Mouse (Mus musculus) neural tube, embryonic 14.5 days (tissue): ENCODE measurements around the gene Morc4. TPM values are rescaled to one million over a fixed set of nuclear protein-coding genes. Genes with fewer than 3 reads are reported as not detected.

Experiments used
- ATAC-seq: fragments of 200-750 bp; cut with Nextera tagmentation; 2 replicates; pipeline ENCODE4 v1.8.0; 2017; ENCODE audit warnings: low read depth, mild to moderate bottlenecking, moderate TSS enrichment, moderate library complexity
- H3K27ac ChIP-seq: fragments of 300-500 bp; sonication (generic); 2 replicates; pipeline ENCODE4 v1.5.1; 2014; ENCODE audit warnings: low read depth, mild to moderate bottlenecking, control low read depth, low read length, moderate library complexity, mixed read lengths
- H3K27me3 ChIP-seq: fragments of 300-500 bp; sonication (generic); 2 replicates; pipeline ENCODE4 v1.6.1; 2014; ENCODE audit warnings: low read length; ENCODE audit not compliant: control insufficient read depth, insufficient read depth
- H3K36me3 ChIP-seq: fragments of 300-500 bp; sonication (generic); 2 replicates; pipeline ENCODE4 v1.6.1; 2014; ENCODE audit warnings: low read length, mixed read lengths; ENCODE audit not compliant: control insufficient read depth, insufficient read depth
- H3K4me1 ChIP-seq: fragments of 300-500 bp; sonication (generic); 2 replicates; pipeline ENCODE4 v1.6.1; 2014; ENCODE audit warnings: low read length; ENCODE audit not compliant: control insufficient read depth, insufficient read depth
- H3K4me2 ChIP-seq: fragments of 300-500 bp; sonication (generic); 2 replicates; pipeline ENCODE4 v1.6.1; 2014; ENCODE audit warnings: mild to moderate bottlenecking, low read depth, low read length, control low read depth
- H3K4me3 ChIP-seq: fragments of 300-500 bp; sonication (generic); 2 replicates; pipeline ENCODE4 v1.5.1; 2014; ENCODE audit warnings: low read depth, low read length, control low read depth, mixed read lengths
- H3K9ac ChIP-seq: fragments of 300-500 bp; sonication (generic); replicated peaks from 2 replicates; pipeline ENCODE4 v1.6.1; 2014; ENCODE audit warnings: low read depth, mild to moderate bottlenecking, control low read depth, low read length, mixed read lengths
- H3K9me3 ChIP-seq: fragments of 300-500 bp; sonication (generic); 2 replicates; pipeline ENCODE4 v1.6.1; 2016; ENCODE audit warnings: low read length; ENCODE audit not compliant: control insufficient read depth
- WGBS: fragments of 180-500 bp; shearing (Covaris S2); extraction: QIAGEN DNeasy Blood & Tissue Kit; methylation state at CpG from one replicate; pipeline ENCODE4 v1.1.7; 2014; 5-methylcytosine and 5-hydroxymethylcytosine counted together
- polyA plus RNA-seq: library from polyadenylated mRNA; unstranded; fragments of >200 nt; fragmentation: Nextera tagmentation; extraction: Ambion mirVana; gene quantifications from 2 replicates; pipeline ENCODE4 v1.2.1, GENCODE M21; 2014

Morc4 gene
- polyA plus RNA-seq: 4.2 and 7.5 TPM in 2 replicates

- Histone ChIP-seq H3K27ac (no peak within 1 kb of the TSS), H3K4me3 (peak within 1 kb of the TSS; percentile 55), H3K36me3 (no peaks in the 10 kb centered on the region), H3K27me3 (no peaks in the 10 kb centered on the region), H3K9ac (peak within 1 kb of the TSS; percentile 57), H3K4me1 (no peaks in the 10 kb centered on the region), H3K9me3 (no peaks in the 10 kb centered on the region), H3K4me2 (peak within 1 kb of the TSS; percentile 52)
- peak; percentile 95 for ATAC-seq
- WGBS: 14% methylated on average over 38 of the region's 87 CpGs
Measured at GRCm38 (mm10) chrX:139870938-139871791, at the start of gene Morc4. Gene Morc4 (minus strand): TSS chrX:139871677.

GRCm38 (mm10) chrX:139920572-139920971 lies 49.1 kb upstream of the Morc4 start:
- H3K27me3 ChIP-seq: no peaks in the 10 kb centered on the region
- no peak overlapping the region for H3K4me3 ChIP-seq
- 85% methylated on average over 4 of the region's 4 CpGs for WGBS

GRCm38 (mm10) chrX:139891387-139891786 lies 19.9 kb upstream of the Morc4 start:
- no peak overlapping the region for H3K9ac ChIP-seq
- no peak overlapping the region for H3K27ac ChIP-seq
- 86% methylated on average over 1 of the region's 1 CpGs for WGBS
- no peaks in the 10 kb centered on the region for H3K9me3 ChIP-seq
- no peak overlapping the region for H3K4me2 ChIP-seq
- no peak for ATAC-seq
- H3K4me1 ChIP-seq: no peaks in the 10 kb centered on the region
- no peak overlapping the region for H3K4me3 ChIP-seq
- H3K36me3 ChIP-seq: no peaks in the 10 kb centered on the region
- no peaks in the 10 kb centered on the region for H3K27me3 ChIP-seq

More at GRCm38 (mm10) chrX:139920572-139920971, 49.1 kb upstream of the Morc4 start:
- no peak overlapping the region for H3K4me2 ChIP-seq
- H3K36me3 ChIP-seq: no peaks in the 10 kb centered on the region
- no peak overlapping the region for H3K9ac ChIP-seq
- no peak for ATAC-seq
- no peaks in the 10 kb centered on the region for H3K9me3 ChIP-seq
- H3K4me1 ChIP-seq: no peaks in the 10 kb centered on the region
- no peak overlapping the region for H3K27ac ChIP-seq

- Histone ChIP-seq H3K9ac (no peak overlapping the region), H3K27ac (no peak overlapping the region), H3K27me3 (no peaks in the 10 kb centered on the region), H3K4me1 (no peaks in the 10 kb centered on the region), H3K4me3 (no peak overlapping the region), H3K4me2 (no peak overlapping the region), H3K9me3 (no peaks in the 10 kb centered on the region), H3K36me3 (no peaks in the 10 kb centered on the region)
- ATAC-seq: no peak
Measured at GRCm38 (mm10) chrX:139883221-139883620, 11.7 kb upstream of the Morc4 start.

- 31% methylated on average over 3 of the region's 3 CpGs for WGBS
Measured at GRCm38 (mm10) chrX:139877936-139878335, 6.5 kb upstream of the Morc4 start.

GRCm38 (mm10) chrX:139877105-139877504 lies 5.6 kb upstream of the Morc4 start:
- H3K4me2 ChIP-seq: no peak overlapping the region
- no peak for ATAC-seq
- 84% methylated on average over 7 of the region's 7 CpGs for WGBS
- no peak overlapping the region for H3K4me3 ChIP-seq
- no peak overlapping the region for H3K9ac ChIP-seq
- no peaks in the 10 kb centered on the region for H3K4me1 ChIP-seq
- no peaks in the 10 kb centered on the region for H3K27me3 ChIP-seq
- no peak overlapping the region for H3K27ac ChIP-seq
- H3K9me3 ChIP-seq: no peaks in the 10 kb centered on the region
- H3K36me3 ChIP-seq: no peaks in the 10 kb centered on the region

More at GRCm38 (mm10) chrX:139877936-139878335, 6.5 kb upstream of the Morc4 start:
- no peaks in the 10 kb centered on the region for H3K36me3 ChIP-seq
- H3K4me2 ChIP-seq: no peak overlapping the region
- H3K9me3 ChIP-seq: no peaks in the 10 kb centered on the region
- no peaks in the 10 kb centered on the region for H3K4me1 ChIP-seq
- H3K27me3 ChIP-seq: no peaks in the 10 kb centered on the region
- no peak overlapping the region for H3K27ac ChIP-seq
- ATAC-seq: no peak
- no peak overlapping the region for H3K4me3 ChIP-seq
- no peak overlapping the region for H3K9ac ChIP-seq

- 16% methylated on average over 15 of the region's 15 CpGs for WGBS
- peak overlapping the region; percentile 52 for H3K4me2 ChIP-seq
Measured at GRCm38 (mm10) chrX:139870300-139870711, 1.2 kb downstream of the Morc4 start.

GRCm38 (mm10) chrX:139859402-139859801 lies 12.1 kb downstream of the Morc4 start:
- no peaks in the 10 kb centered on the region; the same call in 1 of the 2 replicates for H3K27me3 ChIP-seq
- no peak overlapping the region for H3K4me2 ChIP-seq
- H3K9me3 ChIP-seq: no peaks in the 10 kb centered on the region
- H3K36me3 ChIP-seq: no peaks in the 10 kb centered on the region
- ATAC-seq: no peak
- H3K4me3 ChIP-seq: no peak overlapping the region
- no peak overlapping the region for H3K9ac ChIP-seq
- no peak overlapping the region for H3K27ac ChIP-seq
- WGBS: 87% methylated on average over 5 of the region's 5 CpGs
- H3K4me1 ChIP-seq: no peaks in the 10 kb centered on the region

More at GRCm38 (mm10) chrX:139870300-139870711, 1.2 kb downstream of the Morc4 start:
- Histone ChIP-seq H3K9me3 (no peaks in the 10 kb centered on the region), H3K4me3 (peak overlapping the region; percentile 55), H3K27ac (no peak overlapping the region), H3K27me3 (no peaks in the 10 kb centered on the region), H3K36me3 (no peaks in the 10 kb centered on the region), H3K4me1 (no peaks in the 10 kb centered on the region), H3K9ac (0 out of 2 replicates have a peak overlapping the region, but pooled peaks have one; percentile 57)
- peak; percentile 50; the same call in 1 of the 2 replicates for ATAC-seq

GRCm38 (mm10) chrX:139854795-139855194 lies 16.7 kb downstream of the Morc4 start:
- ATAC-seq: no peak
- H3K36me3 ChIP-seq: no peaks in the 10 kb centered on the region
- H3K9me3 ChIP-seq: no peaks in the 10 kb centered on the region
- no peak overlapping the region for H3K9ac ChIP-seq
- no peaks in the 10 kb centered on the region for H3K27me3 ChIP-seq
- 89% methylated on average over 4 of the region's 4 CpGs for WGBS
- no peak overlapping the region for H3K4me3 ChIP-seq
- no peak overlapping the region for H3K27ac ChIP-seq
- H3K4me1 ChIP-seq: no peaks in the 10 kb centered on the region
- no peak overlapping the region for H3K4me2 ChIP-seq
